Mouse (Mus musculus): Measurements from ENCODE around the gene Prpf18.
"Not testable (repeated sequence)": the region's sequence is repeated elsewhere in the genome, so short reads cannot be mapped to it uniquely, and the experiment has no call there.

Prpf18 gene

GRCm38 (mm10) chr2:4614276-4614929 is 37.5 kb downstream of the Prpf18 start:
- not testable (repeated sequence) for DNase-seq (ENCODE audit: low spot score in 2 of 2)

GRCm38 (mm10) chr2:4611704-4612103 is 40.2 kb downstream of the Prpf18 start:
- no peak for DNase-seq (ENCODE audit: low spot score in 2 of 2)

GRCm38 (mm10) chr2:4611295-4611694 is 40.6 kb downstream of the Prpf18 start:
- no peak for DNase-seq (ENCODE audit: low spot score in 2 of 2)

- no peak for DNase-seq (ENCODE audit: low spot score in 2 of 2)
These were observed 42.5 kb downstream of the Prpf18 start for GRCm38 (mm10) chr2:4609433-4609832.

- no peak for DNase-seq (ENCODE audit: low spot score in 2 of 2)
These were observed 43.7 kb downstream of the Prpf18 start for GRCm38 (mm10) chr2:4608253-4608652.

GRCm38 (mm10) chr2:4606559-4606958 is 45.4 kb downstream of the Prpf18 start:
- no peak for DNase-seq (ENCODE audit: low spot score in 2 of 2)

GRCm38 (mm10) chr2:4603361-4603945 is 48.5 kb downstream of the Prpf18 start:
- DNase-seq (ENCODE audit: low spot score in 2 of 2) = no peak

- DNase-seq (ENCODE audit: low spot score in 2 of 2) = peak in 1 of 2 experiments; percentile 18
These were observed 50.7 kb downstream of the Prpf18 start for GRCm38 (mm10) chr2:4601034-4601890.

- DNase-seq (ENCODE audit: low spot score in 2 of 2) = no peak
These were observed 54.9 kb downstream of the Prpf18 start for GRCm38 (mm10) chr2:4596992-4597391.

- DNase-seq (ENCODE audit: low spot score in 2 of 2) = no peak
These were observed 58.0 kb downstream of the Prpf18 start for GRCm38 (mm10) chr2:4593878-4594387.

- DNase-seq (ENCODE audit: low spot score in 2 of 2) = peak; percentile 19 to 29
These were observed 58.5 kb downstream of the Prpf18 start for GRCm38 (mm10) chr2:4593433-4593832.

GRCm38 (mm10) chr2:4592666-4593065 is 59.2 kb downstream of the Prpf18 start:
- DNase-seq (ENCODE audit: low spot score in 2 of 2) = no peak

- no peak for DNase-seq (ENCODE audit: low spot score in 2 of 2)
These were observed 60.3 kb downstream of the Prpf18 start for GRCm38 (mm10) chr2:4591647-4592046.

GRCm38 (mm10) chr2:4587685-4588409 is 64.1 kb downstream of the Prpf18 start:
- DNase-seq (ENCODE audit: low spot score in 2 of 2) = no peak

- DNase-seq (ENCODE audit: low spot score in 2 of 2) = no peak
These were observed 65.7 kb downstream of the Prpf18 start for GRCm38 (mm10) chr2:4586245-4586644.

GRCm38 (mm10) chr2:4584252-4584651 is 67.7 kb downstream of the Prpf18 start:
- DNase-seq (ENCODE audit: low spot score in 2 of 2) = no peak

GRCm38 (mm10) chr2:4582930-4583329 is 69.0 kb downstream of the Prpf18 start:
- no peak for DNase-seq (ENCODE audit: low spot score in 2 of 2)

- DNase-seq (ENCODE audit: low spot score in 2 of 2) = peak; percentile 13 to 19
These were observed 71.2 kb downstream of the Prpf18 start for GRCm38 (mm10) chr2:4580666-4581065.

- DNase-seq (ENCODE audit: low spot score in 2 of 2) = no peak
These were observed 72.4 kb downstream of the Prpf18 start for GRCm38 (mm10) chr2:4579357-4580068.

GRCm38 (mm10) chr2:4578291-4578690 is 73.6 kb downstream of the Prpf18 start:
- DNase-seq (ENCODE audit: low spot score in 2 of 2) = no peak

GRCm38 (mm10) chr2:4575975-4576374 is 75.9 kb downstream of the Prpf18 start:
- no peak for DNase-seq (ENCODE audit: low spot score in 2 of 2)
